Mouse (Mus musculus) cortical plate, adult 2 months (tissue): ENCODE results near the gene Plekha7. TPM values are rescaled to one million over a fixed set of nuclear protein-coding genes. Genes with fewer than 3 reads are reported as not detected.

Experiments
- H3K27ac ChIP-seq: fragments of 200-500 bp; 2 replicates; pipeline ENCODE4 v1.5.1; 2012; ENCODE audit warnings: low read length, control low read depth, inconsistent platforms; ENCODE audit not compliant: insufficient read depth
- H3K4me1 ChIP-seq: fragments of 200-500 bp; 2 replicates; pipeline ENCODE4 v1.6.1; 2011; ENCODE audit warnings: low read length; ENCODE audit not compliant: control insufficient read depth, insufficient read depth
- H3K4me3 ChIP-seq: fragments of 200-500 bp; 2 replicates; pipeline ENCODE4 v1.5.1; 2011; ENCODE audit warnings: mild to moderate bottlenecking, low read length, control low read depth; ENCODE audit not compliant: insufficient read depth
- CTCF ChIP-seq: fragments of 200-500 bp; IDR thresholded peaks from 2 replicates; pipeline ENCODE4 v1.5.1; 2011; ENCODE audit warnings: mild to moderate bottlenecking, control low read depth, low read length; ENCODE audit not compliant: insufficient read depth; ENCODE audit errors: extremely low read depth
- POLR2A ChIP-seq: fragments of 200-500 bp; IDR thresholded peaks from 2 replicates; pipeline ENCODE4 v1.6.1; 2011; ENCODE audit warnings: mild to moderate bottlenecking, low read length, control low read depth; ENCODE audit not compliant: insufficient read depth; ENCODE audit errors: extremely low read depth
- polyA plus RNA-seq: library from polyadenylated mRNA; depleted of rRNA; stranded (reverse); fragments of >200 nt; gene quantifications from 2 replicates; pipeline ENCODE4 v1.2.3, GENCODE M21; 2012

Gene Plekha7
- polyA plus RNA-seq, 1 experiment = 25.5 TPM

DNA sequence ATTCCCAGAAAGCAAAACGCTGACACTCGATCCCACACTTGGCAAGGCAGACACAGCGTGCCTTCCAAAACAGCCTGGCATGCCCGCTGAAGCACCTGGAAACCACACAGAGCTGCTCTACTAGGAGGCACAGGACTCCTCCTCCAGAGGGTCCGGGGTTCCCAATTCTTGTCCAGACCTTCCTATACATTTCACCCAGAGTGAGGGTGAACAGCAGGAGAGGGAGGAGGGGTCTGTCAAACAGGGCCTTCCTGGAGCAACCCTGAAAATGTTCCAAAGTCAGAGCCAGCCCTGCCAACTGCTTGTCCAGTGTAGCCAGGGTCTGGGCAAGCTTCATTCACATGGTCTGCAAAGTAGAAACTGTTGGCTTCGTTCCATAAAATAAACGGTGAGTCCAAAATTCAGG, 81.3 kb downstream of the Plekha7 start:
- H3K4me3 ChIP-seq = no peak overlapping the region
- TF ChIP-seq CTCF (no peak), POLR2A (no peak)
- no peaks in the 10 kb centered on the region for H3K4me1 ChIP-seq
- H3K27ac ChIP-seq = no peak overlapping the region

DNA sequence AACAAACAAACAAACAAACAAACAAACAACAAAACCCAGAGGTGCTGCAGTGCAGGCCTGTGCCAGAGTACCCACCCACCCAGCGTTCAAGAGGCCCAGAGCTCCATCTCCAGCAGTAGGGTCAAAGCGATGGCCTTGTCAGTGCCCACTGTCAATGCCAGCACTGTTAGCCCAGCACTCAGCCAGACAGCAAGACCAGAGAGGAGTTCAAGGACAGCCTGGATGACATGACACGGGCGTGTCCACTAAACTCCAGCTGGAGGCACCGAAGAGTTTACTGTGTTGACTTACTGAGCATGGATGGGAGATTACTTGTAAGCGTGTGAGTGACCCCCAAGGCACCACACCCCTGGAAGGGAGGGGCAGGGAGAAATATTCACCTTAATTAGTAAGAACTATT, 81.9 kb downstream of the Plekha7 start:
- Histone ChIP-seq H3K27ac (no peak overlapping the region), H3K4me3 (no peak overlapping the region), H3K4me1 (no peaks in the 10 kb centered on the region)
- no peak for TF ChIP-seq CTCF

DNA sequence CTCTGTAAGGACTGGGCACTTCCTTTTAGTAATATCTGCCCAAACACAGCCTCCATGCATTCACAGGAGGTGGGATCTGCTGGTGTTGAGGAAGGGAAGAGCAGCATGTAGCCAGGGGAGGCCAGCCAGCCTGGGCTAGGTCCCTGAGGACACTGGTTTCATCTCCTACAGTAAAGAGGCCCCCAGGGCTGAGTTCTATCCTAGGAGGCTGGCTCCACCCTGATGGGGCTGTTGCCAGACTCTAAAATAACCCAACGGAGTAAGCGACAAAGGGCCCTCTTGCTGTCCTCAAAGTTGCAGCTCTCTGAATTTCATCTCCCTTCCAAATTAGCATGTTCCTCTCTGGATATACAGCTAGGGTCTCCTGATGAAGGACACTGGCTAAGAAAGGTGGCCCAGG, 83.6 kb downstream of the Plekha7 start:
- TF ChIP-seq POLR2A (no peak), CTCF (no peak)
- Histone ChIP-seq H3K27ac (no peak overlapping the region), H3K4me1 (no peaks in the 10 kb centered on the region)

DNA sequence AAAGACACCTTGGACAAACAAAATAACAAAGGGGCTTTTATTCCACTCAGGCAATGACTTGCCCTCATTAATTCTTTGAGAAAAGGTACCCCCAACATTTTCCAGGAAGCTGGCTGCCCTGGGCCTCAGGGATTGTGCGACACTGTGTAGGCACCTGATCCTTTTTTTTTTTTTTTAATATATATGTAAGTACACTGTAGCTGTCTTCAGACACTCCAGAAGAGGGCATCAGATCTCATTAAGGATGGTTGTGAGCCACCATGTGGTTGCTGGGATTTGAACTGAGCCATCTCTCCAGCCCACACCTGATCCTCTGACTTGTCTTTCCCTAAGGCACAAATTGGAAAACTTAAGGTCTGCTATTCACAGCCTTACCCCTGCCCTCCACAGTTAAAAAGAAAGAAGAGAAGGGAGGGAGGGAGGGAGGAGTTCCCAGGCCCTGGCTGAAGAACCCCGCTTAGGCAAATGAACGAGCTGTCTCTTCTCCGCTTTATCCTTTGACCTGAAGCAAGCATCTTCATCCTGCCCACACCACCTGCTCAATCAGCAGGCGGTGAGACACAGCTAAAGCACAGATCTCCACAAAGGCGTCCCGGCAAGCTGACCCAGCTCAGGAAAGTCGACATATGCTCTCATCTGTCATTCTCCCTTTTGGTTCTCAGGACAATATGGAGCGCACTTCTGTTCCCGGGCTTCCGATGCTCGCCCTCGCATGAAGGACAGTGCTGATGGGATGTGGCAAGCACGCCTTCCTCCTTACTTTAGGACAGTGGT, 85.0 kb downstream of the Plekha7 start:
- TF ChIP-seq CTCF (no peak), POLR2A (no peak)

More for the DNA sequence above, 83.6 kb downstream of the Plekha7 start:
- H3K4me3 ChIP-seq = no peak overlapping the region

DNA sequence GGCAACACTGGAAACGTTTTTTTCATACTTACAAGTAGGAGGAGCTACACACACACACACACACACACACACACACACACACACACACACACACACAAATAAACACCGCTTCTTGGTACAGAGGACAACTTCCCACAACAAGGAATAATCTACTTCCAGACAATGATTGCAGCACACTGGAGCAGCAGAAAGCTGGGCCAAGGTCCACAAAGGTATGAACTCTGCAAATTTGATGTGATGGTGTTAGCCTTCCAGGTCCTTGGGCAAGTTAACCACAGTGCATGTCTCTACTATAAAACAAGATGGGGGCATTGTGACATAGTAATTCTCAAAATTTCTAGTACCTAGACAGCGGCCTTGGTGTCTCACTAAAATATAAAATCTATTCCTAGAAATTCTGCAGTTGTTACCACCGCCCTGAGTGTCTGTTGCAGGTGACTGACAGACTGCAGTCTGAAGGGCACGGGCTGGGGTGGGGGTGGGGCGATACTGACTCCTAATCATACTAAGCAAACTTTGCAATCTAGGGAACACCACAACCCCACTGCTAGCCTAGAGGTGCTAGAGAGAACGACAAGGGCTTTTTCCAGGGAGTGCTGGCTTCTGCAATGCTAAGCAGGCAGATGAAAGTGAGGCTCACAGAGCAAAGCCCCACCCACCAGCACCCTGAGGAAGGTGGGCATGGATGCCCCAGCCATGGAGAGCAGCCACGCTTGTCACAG, 85.7 kb downstream of the Plekha7 start:
- Histone ChIP-seq H3K4me3 (no peak overlapping the region), H3K4me1 (no peaks in the 10 kb centered on the region; the same call in 1 of the 2 replicates), H3K27ac (no peak overlapping the region)
- no peak for TF ChIP-seq CTCF
- no peak for TF ChIP-seq POLR2A

More for the DNA sequence above, 85.0 kb downstream of the Plekha7 start:
- H3K4me3 ChIP-seq = no peak overlapping the region
- no peaks in the 10 kb centered on the region for H3K4me1 ChIP-seq
- H3K27ac ChIP-seq = no peak overlapping the region

DNA sequence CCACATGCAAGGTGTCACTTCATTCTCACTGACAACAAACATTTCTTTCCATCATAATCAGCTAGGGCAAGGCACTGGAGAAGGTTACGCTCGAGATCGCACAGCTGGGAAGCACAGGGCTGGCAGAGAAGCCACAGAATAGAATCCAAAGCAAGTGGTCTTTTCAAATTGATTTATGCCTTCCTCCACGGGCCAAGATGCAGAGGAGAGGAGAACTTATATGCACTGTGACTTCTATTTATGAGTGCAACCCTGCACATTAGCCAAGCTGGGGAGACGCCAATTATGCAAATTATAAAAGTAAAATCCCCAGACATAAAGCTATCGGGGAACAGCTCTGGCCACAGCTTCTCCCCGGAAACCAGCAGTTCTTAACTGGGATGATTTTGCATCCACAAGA, 86.3 kb downstream of the Plekha7 start:
- no peak for TF ChIP-seq CTCF

DNA sequence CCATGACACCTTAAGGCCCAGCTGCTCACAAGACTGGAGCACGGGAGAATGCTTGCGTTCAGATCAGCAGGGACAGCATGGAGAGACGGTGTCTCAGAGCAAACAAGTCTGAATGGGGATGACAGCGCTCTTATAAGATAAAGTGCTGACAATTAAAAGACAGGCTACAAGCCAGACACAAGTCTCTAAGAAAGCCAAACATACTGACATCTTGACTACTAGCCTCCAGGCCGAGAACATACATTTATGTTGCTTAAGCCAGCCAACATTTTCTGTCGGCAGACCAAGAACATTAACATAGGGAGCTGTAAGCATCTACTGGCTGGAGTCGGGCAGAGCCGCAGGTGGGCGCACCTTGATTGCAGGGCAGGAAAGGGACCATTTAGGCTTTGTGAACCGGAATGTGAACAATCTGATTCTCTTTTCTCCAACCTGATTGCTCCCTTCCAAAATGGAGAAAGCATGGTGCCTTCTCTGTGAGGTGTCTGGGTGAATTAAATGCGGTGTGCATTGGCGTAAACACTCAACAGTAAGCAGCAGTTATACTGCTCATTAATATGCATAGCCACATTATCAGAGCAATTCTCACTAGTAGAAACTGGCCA, 88.0 kb downstream of the Plekha7 start:
- Histone ChIP-seq H3K4me3 (no peak overlapping the region), H3K4me1 (no peaks in the 10 kb centered on the region; the same call in 1 of the 2 replicates), H3K27ac (no peak overlapping the region)
- TF ChIP-seq CTCF (no peak), POLR2A (no peak)

More for the DNA sequence above, 86.3 kb downstream of the Plekha7 start:
- Histone ChIP-seq H3K27ac (no peak overlapping the region), H3K4me3 (no peak overlapping the region), H3K4me1 (no peaks in the 10 kb centered on the region; the same call in 1 of the 2 replicates)

DNA sequence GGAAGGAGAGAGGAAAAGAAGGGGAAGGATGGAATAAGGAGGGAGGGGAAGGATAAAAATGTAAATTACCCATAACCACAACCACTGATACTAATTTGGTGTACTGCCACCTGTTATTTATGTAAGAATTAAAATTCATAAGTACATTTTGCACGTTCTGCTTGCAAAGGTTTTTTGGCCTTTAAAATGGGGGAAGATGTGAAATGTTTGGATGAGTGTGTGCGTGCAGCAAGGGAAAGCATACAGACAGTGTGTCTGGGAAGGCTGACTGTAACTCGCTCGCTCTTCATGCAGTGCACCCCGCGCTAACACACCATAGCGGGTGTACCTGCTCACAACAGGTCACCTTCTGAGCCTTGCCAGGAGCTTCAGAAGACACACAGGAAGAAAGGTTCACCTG, 90.4 kb downstream of the Plekha7 start:
- TF ChIP-seq CTCF (no peak), POLR2A (no peak)
- Histone ChIP-seq H3K4me3 (no peak overlapping the region), H3K4me1 (no peaks in the 10 kb centered on the region; the same call in 1 of the 2 replicates), H3K27ac (no peak overlapping the region)

DNA sequence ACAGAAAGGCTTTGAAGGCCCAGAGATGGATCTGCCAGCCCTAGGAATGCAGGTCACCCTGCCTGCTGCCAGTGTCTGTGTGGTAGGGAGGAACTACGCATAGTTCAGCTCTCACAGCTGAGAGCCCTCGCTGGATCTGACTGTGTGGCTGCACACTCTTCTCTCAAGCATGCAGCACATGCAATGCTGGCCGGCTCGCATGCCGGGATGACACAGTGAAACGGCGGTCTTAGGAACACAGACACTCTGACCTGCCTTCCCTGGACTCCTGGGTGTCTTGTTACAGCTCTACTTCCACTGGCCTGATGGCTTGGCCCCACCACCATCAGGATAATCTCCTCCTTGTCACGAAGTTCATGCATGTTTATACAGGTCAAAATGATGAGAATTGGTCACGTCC, 96.3 kb downstream of the Plekha7 start:
- peaks cover 2% of the 10 kb centered on the region for H3K4me1 ChIP-seq
- H3K4me3 ChIP-seq = no peak overlapping the region
- H3K27ac ChIP-seq = no peak overlapping the region
- TF ChIP-seq POLR2A = no peak
- TF ChIP-seq CTCF = no peak
